Mouse (Mus musculus) megakaryocyte-erythroid progenitor cell, adult 5-6 weeks (primary cell): ENCODE measurements around the gene Bcan. TPM values are rescaled to one million over a fixed set of nuclear protein-coding genes. Genes with fewer than 3 reads are reported as not detected.
A peak's percentile ranks its signal among the peaks of the same experiment; 100 is the strongest.

Experiments used
- ATAC-seq: replicated peaks from 2 replicates; pipeline ENCODE4 v1.8.0; 2016; ENCODE audit warnings: mild to moderate bottlenecking, inconsistent platforms; ENCODE audit not compliant: severe bottlenecking, poor library complexity, low FRiP score, low TSS enrichment
- total RNA-seq, 2 experiments: library from RNA; stranded (forward) in 1 of 2; stranded (reverse) in 1 of 2; fragments of 200-1000, 215-1000 nt in 1 of 2; fragments of >200 nt in 1 of 2; fragmentation: Nextera tagmentation in 1 of 2; gene quantifications; 2 replicates each; pipeline ENCODE4 v1.2.3; 2014 to 2017

Gene Bcan
- total RNA-seq, 2 experiments from 2014 or later: not detected

DNA sequence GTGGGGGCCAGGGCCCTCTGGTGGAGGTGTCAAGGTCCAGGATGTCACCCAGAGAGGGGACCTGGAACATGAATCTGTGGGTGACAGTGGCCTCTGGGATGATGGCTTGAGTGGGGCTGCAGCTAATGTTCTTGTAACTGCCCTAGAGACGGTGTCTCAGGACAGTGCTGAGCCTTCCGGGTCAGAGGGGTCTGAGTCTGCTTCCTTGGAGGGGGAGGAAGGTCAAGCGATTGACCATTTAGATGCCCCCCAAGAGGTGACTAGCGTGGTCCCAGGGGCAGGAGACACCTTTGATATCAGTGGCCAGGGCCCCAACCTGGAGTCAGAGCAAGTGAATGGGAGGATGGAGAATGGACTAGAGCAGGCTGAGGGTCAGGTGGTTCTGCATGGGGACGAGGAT is 20.5 kb downstream of the Bcan start:
- ATAC-seq: no peak

DNA sequence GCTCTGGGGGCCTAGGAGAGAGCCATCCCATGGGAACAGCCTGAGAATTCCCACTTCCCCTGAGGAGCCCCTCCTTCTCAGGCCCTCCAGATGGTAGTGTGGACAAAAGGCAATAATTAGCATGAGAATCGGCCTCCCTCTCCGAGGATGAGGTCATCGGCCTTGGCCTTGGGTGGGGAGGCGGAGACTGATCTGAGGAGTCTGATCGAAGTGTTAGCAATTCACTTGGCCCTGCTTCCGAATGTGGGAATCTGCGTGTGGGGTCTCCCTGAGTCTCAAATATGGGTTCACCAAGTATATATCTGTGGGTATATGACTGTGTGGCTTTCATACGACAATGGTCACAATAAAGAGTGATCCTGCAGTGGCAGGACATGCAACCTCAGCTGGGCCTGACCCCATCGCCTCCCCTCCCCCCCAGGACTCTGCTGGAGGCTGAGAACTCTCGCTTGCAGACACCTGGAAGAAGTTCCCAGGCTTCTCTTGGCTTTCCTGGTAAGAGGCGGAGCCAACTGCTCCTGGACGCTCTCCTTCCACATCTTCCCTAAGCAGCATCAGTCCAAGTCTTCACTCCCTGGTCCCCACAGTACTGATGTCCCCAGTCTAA is 25.5 kb downstream of the Bcan start:
- ATAC-seq: no peak

DNA sequence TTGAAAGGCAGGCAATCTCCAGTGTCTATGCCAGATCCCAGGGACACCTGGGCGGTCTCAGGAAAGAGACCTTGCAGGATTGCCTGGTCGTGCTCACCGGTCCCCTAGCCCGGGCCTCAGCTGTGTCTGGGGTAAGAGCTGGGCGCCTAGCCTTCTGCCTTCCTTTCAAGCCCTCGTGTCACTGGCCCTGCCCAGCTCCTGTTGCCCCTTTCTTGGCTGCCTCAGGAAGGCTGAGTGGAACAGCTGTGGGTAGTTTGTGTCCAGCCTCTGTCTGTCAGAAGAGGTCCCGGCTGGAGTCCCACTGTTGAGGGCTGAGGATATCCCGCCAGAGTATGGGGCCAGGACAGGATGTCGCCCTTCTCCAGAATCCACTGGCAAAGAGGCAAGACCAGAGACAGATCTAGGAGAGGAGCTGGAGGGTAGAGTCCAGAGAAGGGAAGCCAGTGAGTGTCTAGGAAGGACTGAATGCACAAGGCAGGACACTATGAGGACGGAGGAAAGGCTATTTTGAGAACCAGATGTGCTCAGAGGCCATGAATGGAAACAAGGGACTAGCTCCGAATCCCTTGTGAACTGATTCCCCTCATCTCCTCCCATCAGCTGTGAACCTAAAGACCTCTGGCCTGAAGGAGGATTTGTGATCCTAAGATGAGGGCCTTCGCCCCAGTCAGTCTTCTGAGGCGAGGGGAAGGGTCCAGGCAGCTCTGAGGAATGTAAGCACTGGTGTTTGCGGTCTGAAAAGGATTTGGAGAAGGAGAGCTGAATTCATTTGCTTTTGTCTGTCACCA is 26.2 kb downstream of the Bcan start:
- ATAC-seq: no peak

DNA sequence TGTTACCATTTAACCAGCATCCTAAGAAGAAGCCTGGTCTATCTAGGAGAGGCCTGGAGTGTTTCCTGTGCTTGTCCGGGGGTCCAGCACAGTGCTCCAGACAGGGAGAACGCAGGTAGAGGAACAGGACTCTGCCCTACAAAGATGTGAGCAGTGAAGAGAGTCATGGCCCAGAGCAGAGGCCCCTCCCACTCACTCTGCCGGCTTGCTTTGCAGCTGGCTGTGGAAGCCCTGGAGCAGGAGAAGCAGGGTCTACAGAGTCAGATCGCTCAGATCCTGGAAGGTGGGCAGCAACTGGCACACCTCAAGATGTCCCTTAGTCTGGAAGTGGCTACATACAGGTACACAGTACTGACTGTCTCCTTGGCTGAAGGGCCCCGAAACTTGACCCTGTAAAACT is 27.3 kb downstream of the Bcan start:
- no peak for ATAC-seq

DNA sequence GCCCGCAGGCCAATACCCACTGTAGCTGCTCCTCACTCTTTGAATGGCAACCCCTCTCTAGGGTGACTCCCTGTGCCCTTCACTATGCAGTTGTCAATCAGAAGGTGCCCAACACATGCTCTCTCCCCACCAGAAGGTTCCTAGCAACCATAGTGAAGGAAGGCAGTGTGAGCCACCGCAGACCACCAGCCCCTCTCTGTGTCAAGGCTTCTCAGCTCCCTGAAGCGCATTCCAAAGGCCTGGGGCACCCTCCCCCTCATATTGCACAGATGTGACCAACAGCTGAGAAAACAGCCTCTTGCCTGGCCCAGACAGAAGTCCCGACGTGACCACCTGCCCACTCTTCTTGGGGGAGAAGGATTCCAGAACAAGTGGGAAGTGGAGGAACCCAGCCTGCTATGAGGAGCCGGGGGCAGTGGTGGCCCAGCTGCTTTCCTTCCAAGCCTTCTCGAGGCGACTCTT is 27.8 kb downstream of the Bcan start:
- no peak for ATAC-seq

DNA sequence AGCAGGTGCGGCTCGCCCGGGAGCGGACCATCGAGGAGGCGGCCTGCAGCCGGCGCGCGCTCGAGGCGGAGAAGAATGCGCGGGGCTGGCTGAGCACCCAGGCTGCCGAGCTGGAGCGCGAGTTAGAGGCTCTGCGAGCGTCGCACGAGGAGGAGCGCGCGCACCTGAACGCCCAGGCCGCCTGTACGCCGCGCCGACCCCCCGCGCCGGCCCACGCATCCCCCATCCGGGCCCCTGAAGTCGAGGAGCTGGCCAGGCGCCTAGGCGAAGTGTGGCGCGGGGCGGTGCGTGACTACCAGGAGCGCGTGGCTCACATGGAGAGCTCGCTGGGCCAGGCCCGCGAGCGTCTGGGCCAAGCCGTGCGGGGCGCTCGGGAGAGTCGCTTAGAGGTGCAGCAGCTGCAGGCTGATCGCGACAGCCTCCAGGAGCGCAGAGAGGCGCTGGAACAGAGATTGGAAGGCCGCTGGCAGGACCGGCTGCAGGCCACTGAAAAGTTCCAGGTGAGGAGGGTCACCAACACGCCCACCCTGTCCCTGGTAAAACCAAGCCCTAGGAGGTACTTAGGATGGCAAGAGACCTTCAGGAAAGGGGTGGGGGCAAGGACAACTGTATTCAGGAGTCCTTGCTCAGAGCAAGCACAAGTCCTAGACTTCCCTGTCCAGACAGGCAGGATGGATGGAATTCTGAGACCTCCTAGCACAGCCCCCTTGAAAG is 28.4 kb downstream of the Bcan start:
- ATAC-seq: no peak

DNA sequence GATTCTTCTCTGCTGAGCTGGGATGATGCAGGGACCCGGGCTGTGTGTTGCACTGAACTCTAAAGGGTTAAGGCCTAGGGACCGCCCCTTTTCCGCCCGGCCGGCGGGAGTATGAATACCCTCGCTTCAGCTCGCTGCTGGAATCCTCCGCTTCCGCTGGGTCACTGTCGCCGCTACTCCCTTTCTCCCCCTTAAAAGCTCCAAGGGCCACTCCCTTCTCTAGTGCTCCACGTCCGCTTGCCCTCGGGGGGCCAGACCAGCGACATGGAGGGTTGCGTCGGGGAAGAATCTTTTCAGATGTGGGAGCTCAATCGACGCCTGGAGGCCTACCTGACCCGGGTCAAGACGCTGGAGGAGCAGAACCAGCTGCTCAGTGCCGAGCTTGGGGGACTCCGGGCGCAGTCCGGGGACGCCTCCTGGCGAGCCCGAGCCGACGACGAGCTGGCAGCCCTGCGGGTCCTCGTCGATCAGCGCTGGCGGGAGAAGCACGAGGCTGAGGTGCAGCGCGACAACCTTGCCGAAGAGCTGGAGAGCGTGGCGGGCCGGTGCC is 29.0 kb downstream of the Bcan start, which contains the start of gene Nes:
Gene Nes, plus strand, starts transcription at position 140 of the 550 bp plus-strand sequence.
- 0 out of 2 replicates have a peak, but pooled peaks have one; percentile 31 for ATAC-seq

DNA sequence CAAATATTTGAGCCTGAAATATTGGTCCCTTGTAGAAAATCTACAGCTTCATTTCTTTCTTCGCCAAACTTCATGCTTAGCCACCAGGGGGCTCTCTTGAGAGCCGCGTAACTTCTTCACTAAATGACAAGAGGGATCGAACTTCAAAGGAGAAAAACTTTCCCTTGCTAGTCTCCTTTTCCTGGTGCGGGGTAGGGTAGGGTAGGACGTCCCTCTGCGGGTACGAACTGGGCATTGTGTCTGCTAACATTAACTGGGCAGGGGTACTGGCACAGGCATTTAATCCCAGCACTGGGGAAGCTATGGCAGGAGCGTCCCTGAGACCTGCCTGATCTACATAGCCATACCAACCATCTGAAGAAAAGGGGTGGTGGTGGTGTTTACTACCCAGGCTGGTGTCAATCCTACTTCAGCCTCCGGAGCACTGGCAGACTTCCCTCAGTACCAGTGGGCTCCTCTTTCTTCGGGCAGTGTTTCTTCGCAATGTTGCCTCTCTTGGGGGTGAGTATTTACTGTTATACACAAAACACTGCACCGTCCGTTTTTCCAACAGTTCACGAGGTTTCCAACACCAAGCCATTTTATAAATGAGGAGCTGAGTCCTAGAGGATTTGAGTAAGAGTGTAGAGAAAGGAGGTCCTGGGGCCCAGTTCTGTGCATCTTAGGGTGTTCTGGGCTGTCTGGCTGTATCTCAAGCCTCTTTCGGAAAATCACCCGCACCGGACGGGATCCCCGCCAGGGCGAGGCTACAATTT is 29.7 kb downstream of the Bcan start:
- ATAC-seq: peak; percentile 62

DNA sequence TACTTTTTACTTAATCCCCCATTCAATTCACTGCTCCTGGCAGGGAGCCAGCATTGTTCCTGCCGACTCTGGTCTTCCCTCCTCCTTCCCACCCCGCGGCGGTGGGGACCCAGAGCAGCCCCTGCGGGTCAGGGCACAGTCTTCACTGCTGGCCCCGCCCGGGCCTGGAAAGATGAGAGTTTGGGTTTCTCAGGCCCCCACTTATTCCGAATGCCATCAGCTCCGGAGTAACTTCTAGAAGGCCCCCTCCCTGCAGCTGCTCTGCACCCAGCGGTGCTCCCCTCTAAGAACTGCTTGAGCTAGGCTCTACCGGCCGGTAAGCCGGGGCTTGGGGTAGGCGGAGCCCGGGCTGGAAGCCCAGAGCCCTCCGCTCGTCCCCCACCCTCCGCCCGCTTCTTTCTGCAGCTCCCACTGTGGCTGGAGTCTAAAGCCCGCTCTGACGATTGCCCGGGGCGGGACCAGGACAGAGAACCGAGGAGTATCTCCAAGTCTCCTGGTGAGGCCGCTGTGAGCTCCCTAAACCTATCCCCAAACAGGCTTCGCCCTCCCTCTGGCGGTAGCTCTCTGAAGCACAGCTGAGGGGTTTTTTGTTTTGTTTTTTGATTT is 39.3 kb downstream of the Bcan start:
- ATAC-seq: peak; percentile 99

DNA sequence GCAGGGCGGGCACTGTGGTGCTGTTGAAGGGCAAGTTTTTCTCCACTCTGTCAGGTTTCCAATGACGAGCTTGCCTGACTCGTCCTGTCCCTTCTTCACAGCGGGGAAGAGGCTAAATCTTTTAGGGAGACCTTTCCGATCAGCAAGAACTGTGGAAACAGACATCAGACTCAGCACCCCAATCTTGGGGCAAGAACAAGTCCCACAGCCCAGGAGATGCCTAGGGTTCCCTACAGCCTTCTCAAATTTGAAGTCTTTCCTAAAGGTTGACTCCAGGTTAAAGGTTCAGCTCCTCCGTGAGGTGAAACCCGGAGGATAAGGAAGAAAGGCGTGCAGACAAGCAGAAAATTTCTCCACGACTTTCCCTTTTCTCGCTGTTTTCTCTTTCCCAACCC is 39.8 kb downstream of the Bcan start:
- no peak for ATAC-seq

DNA sequence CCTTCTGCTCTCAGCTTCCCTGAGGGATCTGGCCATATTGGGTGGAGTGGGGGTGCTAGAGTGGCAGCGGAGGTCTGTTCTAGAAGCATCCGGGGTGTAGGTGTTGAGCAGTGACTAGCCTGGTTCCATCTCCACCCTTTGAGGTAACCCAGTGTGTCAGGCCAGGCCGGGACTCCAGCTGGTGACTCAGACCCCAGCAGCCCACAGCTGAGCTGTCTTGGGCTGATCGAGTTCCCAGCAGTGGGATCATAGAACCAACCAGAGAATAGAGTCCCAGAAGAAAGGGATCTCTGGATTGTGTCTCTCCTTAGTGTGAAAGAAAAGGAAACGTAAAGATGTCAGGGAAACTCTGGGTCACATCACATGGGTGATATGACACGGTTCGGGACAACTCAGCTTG is 40.7 kb downstream of the Bcan start:
- no peak for ATAC-seq

DNA sequence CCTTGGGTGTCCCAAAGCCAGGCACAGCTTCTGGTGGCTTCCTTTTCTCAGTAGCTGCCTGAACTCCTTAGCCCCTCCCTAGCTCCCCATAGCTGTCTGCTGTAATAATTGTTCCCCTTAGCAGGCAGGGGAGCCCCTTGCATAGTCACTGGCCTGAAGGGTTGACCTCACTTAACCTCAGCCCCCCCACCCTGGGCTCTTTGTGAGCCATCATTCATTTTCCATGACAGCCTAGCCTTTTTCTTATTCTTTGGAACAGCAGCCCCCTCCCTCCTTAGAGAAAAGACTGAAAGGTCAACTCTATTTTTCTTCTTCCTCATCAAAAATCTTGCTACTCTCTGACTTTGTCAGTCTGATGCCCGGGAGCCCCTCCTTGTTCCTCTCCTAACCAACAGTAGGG is 41.1 kb downstream of the Bcan start:
- no peak for ATAC-seq

DNA sequence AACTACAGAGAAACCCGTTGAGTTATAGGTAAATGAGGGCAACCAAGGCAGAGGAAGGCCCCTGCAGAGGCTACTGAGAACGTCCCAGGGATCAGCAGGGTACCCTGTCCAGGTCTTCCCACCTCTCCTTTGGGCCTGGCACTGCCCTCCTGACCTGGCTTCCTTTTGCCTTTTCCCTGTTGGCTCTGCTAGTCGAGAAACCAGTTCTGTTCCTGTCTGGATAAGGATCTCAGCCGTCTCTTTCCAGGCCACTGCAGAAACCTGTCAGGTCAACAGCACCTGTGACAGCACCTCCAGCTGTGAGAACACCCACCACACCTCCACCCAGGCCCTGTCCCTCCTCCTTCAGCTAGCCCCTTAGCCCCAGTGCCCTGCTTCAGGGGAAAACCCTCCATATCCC is 41.6 kb downstream of the Bcan start:
- ATAC-seq: no peak

DNA sequence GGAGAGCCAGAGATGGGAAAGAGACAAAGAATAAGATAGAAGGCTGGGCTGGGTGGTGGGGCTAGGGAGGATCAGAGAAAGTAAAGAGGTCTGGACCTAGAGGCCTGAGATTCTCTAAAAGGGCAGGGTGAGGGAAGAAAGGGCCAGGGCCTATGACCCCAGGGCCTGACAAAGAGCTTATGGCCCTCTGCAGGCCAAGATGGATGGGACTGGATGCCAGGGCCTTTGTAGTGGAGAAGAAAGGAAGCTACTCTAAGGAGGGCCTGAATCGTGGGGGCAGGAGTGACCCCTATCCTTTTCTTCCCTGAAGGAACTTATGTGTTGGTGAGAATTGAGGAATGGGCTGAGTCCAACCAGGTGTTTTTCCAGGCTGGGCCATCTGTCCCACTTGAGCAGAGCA is 42.0 kb downstream of the Bcan start:
- no peak for ATAC-seq

DNA sequence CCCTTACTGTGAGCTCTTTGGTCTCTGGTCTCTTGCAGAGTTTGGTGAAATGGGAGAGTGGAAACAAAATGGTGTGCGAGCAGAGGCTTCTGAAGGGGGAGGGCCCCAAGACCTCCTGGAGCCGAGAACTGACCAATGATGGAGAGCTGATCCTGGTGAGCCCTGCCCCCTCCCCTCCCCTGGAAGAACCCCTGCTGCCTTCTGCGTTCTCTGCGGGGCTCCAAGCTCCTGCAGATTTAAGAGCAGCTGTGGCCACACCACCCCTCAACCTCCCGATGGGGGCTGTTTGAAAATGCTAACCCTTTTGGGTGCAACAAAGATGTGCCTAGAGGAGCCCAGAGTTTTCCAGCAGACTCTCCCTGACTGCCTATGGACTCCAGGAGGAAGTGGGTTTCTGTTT is 47.6 kb downstream of the Bcan start:
- ATAC-seq: no peak

DNA sequence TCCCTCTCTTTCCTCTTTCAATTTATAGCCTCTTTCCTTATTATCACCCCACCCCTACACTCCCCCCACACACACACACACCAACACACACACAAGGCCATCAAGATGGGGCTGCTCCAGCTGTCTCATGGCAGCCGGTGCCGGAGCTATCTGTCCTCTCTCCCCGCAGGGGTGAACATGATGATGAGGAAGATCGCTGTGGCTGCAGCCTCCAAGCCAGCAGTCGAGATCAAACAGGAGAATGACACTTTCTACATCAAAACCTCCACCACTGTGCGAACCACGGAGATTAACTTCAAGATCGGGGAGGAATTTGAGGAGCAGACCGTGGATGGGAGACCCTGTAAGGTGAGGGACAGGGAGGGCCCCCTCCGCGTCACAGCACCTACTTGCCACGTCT is 48.1 kb downstream of the Bcan start:
- ATAC-seq: no peak

DNA sequence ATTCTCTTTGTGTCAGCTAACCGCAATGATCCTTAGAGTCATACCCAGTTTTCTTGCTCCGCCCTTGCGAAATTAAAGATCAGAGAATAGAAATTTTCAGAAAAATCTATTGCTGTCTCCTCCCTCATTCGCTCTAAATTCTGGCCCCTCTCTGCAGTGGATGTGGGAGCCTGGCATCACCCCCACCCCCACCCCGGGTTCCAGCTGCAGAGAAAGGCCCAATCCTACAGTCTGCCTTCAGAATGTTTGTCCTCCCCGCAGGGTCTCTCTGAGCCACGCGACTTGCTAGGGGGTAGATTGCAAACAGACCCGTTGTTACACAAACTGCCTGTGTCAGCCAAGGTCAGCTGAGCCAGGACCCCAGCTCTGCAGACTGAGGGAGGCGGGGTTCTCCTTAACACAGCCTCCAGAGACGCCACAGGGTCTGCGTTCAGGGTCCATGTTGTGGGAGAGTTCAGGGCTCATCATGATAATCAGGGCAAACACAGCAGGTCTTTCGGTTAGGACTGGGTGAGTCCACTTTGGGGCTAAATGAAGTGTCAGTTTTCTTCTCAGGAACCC is 50.0 kb downstream of the Bcan start:
- no peak for ATAC-seq

DNA sequence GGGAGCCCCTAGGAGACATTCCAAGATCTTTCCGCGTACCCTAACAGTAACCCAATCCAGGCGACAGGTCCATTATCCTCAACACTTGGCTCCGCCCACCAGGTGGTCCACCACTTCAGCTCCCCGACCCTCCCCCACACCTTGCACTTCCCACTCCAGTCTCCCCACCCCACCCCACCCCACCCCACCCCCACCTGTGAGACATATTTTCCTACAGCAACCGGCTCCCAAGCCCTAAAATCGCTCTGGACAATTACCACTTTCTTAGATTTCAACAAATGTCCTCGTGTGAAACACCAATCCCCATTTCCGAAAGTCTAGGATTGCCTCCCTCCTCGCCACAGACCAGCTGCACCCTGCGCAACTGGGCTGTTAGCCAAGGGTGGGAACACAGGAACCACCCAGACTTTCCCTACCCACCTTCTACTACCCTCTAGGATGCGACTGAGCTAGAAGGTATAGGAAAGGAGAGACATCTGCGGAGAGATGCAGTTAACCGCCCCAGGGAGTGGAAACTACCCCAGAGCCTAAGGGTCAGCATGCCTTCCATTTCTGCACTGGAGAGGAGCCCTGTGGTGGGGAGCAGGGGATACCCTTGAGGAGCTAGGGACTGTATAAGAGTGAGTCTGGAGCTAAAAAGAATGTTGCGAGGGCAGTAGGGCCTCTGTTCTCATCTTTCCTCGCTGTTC is 50.6 kb downstream of the Bcan start:
- no peak for ATAC-seq
